Mouse (Mus musculus) B cell, adult (primary cell): Measurements from ENCODE around the gene Magi1. TPM values are rescaled to one million over a fixed set of nuclear protein-coding genes. Genes with fewer than 3 reads are reported as not detected.

Experiments
- total RNA-seq: library from RNA; stranded (reverse); gene quantifications from 4 replicates; pipeline ENCODE4 v1.2.4, GENCODE M21; 2023; ENCODE audit not compliant: inconsistent age

Magi1 gene
- total RNA-seq = 0.12 to 1.8 TPM (median 0.52 TPM) in 4 replicates

GRCm38 (mm10) chr6:94283318-94284061 lies at the start of gene Magi1:
Gene Magi1 (minus strand): TSS chr6:94283917.

Other genes starting within 250 kb of the Magi1 start
- 12.9 to 20.6 TPM (median 15.1 TPM) in 4 replicates for gene Slc25a26, start 216.4 kb upstream of the Magi1 start, total RNA-seq